Mouse (Mus musculus): Measurements from ENCODE around the gene Nxph3. TPM values are rescaled to one million over a fixed set of nuclear protein-coding genes. Genes with fewer than 3 reads are reported as not detected.

Nxph3 gene
- polyA plus RNA-seq, 1 experiment: not detected

- TF ChIP-seq POLR2A (IDR thresholded peaks at IDR 0.05; ENCODE audit: insufficient read depth, low read depth, low read length) (no peak), CTCF (IDR thresholded peaks at IDR 0.05; ENCODE audit: insufficient read depth, low read depth, low read length) (no peak)
- H3K4me1 ChIP-seq (ENCODE audit: control insufficient read depth, insufficient read depth, low read length): no peaks in the 10 kb centered on the region
- WGBS: 78% methylated on average over 4 of the region's 4 CpGs
- H3K4me3 ChIP-seq (ENCODE audit: insufficient read depth, low read depth, low read length): no peak overlapping the region
- no peak overlapping the region for H3K27ac ChIP-seq (ENCODE audit: insufficient read depth, low read depth, low read length)
Measured at GRCm38 (mm10) chr11:95492256-95492655, 22.1 kb downstream of the Nxph3 start.

- no peak for TF ChIP-seq CTCF (IDR thresholded peaks at IDR 0.05; ENCODE audit: insufficient read depth, low read depth, low read length)
- TF ChIP-seq POLR2A (IDR thresholded peaks at IDR 0.05; ENCODE audit: insufficient read depth, low read depth, low read length): no peak
- no peaks in the 10 kb centered on the region for H3K4me1 ChIP-seq (ENCODE audit: control insufficient read depth, insufficient read depth, low read length)
- WGBS: 88% methylated on average over 14 of the region's 14 CpGs
- no peak overlapping the region for H3K27ac ChIP-seq (ENCODE audit: insufficient read depth, low read depth, low read length)
- H3K4me3 ChIP-seq (ENCODE audit: insufficient read depth, low read depth, low read length): no peak overlapping the region
Measured at GRCm38 (mm10) chr11:95490104-95490503, 24.3 kb downstream of the Nxph3 start.

DNA sequence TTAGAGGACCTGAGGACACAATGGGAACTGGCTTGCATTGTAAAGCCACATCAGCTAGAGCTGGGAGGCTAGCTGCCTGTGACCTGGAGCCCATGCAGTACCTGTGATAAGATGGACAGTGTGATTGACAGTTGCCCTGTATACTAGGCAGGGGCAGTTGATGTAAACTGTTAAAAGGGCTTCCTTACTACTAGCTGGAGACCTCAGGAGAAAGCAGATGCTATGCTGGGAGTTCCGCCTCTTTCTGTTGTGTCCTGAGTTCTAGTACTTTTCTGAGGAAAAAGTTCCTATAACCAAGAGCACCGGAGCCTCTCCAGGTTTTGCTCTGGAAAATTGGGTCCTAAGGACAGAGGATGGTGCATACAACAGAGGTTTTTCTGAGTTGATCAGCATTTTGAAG lies 27.1 kb downstream of the Nxph3 start:
- 98% methylated on average over 2 of the region's 2 CpGs for WGBS
- Histone ChIP-seq H3K4me1 (ENCODE audit: control insufficient read depth, insufficient read depth, low read length) (no peaks in the 10 kb centered on the region), H3K27ac (ENCODE audit: insufficient read depth, low read depth, low read length) (no peak overlapping the region), H3K4me3 (ENCODE audit: insufficient read depth, low read depth, low read length) (no peak overlapping the region)
- TF ChIP-seq POLR2A (IDR thresholded peaks at IDR 0.05; ENCODE audit: insufficient read depth, low read depth, low read length) (no peak), CTCF (IDR thresholded peaks at IDR 0.05; ENCODE audit: insufficient read depth, low read depth, low read length) (no peak)

- TF ChIP-seq CTCF (IDR thresholded peaks at IDR 0.05; ENCODE audit: insufficient read depth, low read depth, low read length): no peak
- no peak for TF ChIP-seq POLR2A (IDR thresholded peaks at IDR 0.05; ENCODE audit: insufficient read depth, low read depth, low read length)
- H3K4me3 ChIP-seq (ENCODE audit: insufficient read depth, low read depth, low read length): no peak overlapping the region
- no peak overlapping the region for H3K27ac ChIP-seq (ENCODE audit: insufficient read depth, low read depth, low read length)
- 95% methylated on average over 18 of the region's 18 CpGs for WGBS
- H3K4me1 ChIP-seq (ENCODE audit: control insufficient read depth, insufficient read depth, low read length): no peaks in the 10 kb centered on the region
Measured at GRCm38 (mm10) chr11:95485634-95486033, 28.7 kb downstream of the Nxph3 start.

DNA sequence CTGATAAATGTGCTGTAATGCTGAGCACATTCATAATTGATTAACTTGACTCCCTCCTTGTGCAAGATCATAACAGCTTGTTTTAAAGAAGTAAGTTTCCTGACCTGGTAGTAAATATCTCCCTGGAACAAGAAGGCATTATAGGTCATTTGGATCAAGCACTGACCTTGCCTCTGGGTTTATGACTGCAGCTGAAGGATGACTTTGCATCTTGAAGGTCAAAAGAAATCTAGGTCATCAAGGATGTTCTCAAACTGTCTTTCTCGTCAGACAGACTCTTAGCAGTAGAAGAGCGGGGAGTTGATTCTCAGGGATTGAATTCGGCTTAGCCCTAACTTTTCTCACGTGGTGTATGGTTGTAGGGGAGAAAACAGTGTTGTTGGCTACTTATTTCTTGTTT lies 33.7 kb downstream of the Nxph3 start:
- Histone ChIP-seq H3K4me3 (ENCODE audit: insufficient read depth, low read depth, low read length) (no peak overlapping the region), H3K4me1 (ENCODE audit: control insufficient read depth, insufficient read depth, low read length) (no peaks in the 10 kb centered on the region), H3K27ac (ENCODE audit: insufficient read depth, low read depth, low read length) (no peak overlapping the region)
- no peak for TF ChIP-seq CTCF (IDR thresholded peaks at IDR 0.05; ENCODE audit: insufficient read depth, low read depth, low read length)
- WGBS: 91% methylated on average over 4 of the region's 4 CpGs

DNA sequence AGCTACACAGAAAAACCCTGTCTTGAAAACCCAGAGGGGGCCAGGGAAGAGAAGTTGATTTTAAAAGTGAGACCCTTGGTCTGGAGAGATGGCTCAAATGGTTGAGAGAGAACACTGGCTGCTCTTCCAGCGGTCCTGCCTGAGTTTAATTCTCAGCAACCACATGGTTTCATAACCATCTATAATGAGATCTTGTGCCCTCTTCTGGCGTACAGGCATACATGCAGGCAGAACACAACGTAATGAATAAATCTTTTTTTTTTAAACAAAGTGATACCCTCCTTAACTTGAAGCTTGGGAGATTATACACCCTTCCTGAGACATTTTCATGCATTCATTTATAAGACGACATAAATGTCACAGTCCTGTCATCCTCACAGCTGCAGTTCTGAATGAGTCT lies 34.9 kb downstream of the Nxph3 start:
- TF ChIP-seq CTCF (IDR thresholded peaks at IDR 0.05; ENCODE audit: insufficient read depth, low read depth, low read length) (no peak), POLR2A (IDR thresholded peaks at IDR 0.05; ENCODE audit: insufficient read depth, low read depth, low read length) (no peak)
- Histone ChIP-seq H3K4me1 (ENCODE audit: control insufficient read depth, insufficient read depth, low read length) (no peaks in the 10 kb centered on the region), H3K4me3 (ENCODE audit: insufficient read depth, low read depth, low read length) (no peak overlapping the region), H3K27ac (ENCODE audit: insufficient read depth, low read depth, low read length) (no peak overlapping the region)
- WGBS: 81% methylated on average over 4 of the region's 4 CpGs

- no peak overlapping the region for H3K4me3 ChIP-seq (ENCODE audit: insufficient read depth, low read depth, low read length)
- WGBS: 74% methylated on average over 7 of the region's 7 CpGs
- no peak overlapping the region for H3K27ac ChIP-seq (ENCODE audit: insufficient read depth, low read depth, low read length)
- TF ChIP-seq CTCF (IDR thresholded peaks at IDR 0.05; ENCODE audit: insufficient read depth, low read depth, low read length) (no peak), POLR2A (IDR thresholded peaks at IDR 0.05; ENCODE audit: insufficient read depth, low read depth, low read length) (no peak)
- no peaks in the 10 kb centered on the region for H3K4me1 ChIP-seq (ENCODE audit: control insufficient read depth, insufficient read depth, low read length)
Measured at GRCm38 (mm10) chr11:95476323-95476722, 38.0 kb downstream of the Nxph3 start.

DNA sequence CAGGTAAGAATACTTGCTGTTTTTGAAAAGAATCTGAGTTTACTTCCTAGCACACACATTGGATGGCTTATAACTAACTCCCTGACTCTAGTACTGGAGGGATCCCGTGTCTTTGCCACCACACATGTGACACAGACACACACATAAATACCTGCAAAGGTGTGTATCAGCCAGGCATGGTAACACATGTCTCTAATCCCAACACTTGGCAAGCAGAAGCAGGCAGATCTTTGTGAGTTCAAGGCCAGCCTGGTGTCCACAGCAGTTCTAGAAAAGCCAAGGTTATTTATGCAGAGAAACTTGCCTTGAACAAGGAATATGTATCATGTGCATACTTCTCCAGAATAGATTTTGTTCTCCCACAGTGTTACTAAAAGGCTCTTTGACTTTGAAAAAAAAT lies 40.9 kb downstream of the Nxph3 start:
- whole genome bisulfite sequencing: 97% methylated on average over 1 of the region's 1 CpGs
- no peak for TF ChIP-seq CTCF (IDR thresholded peaks at IDR 0.05; ENCODE audit: insufficient read depth, low read depth, low read length)
- no peak for TF ChIP-seq POLR2A (IDR thresholded peaks at IDR 0.05; ENCODE audit: insufficient read depth, low read depth, low read length)

DNA sequence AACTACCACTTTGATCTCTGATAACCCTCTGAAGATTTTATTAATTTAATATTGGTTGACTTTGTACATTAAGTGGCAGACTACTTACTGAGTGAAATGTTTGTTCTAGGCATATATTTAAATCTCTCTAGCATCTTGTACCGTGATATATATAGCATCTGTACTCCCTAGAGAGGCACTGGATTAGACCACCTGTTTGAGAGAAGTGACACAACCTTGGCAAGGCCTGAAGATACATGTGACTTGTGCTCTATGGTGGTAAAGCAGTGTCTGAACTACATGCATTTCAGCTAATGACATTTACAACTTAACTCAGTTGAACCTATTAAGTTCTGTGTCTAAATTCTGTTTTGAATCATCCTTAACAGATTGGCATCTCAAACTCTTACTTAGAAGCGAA lies 41.4 kb downstream of the Nxph3 start:
- Histone ChIP-seq H3K4me1 (ENCODE audit: control insufficient read depth, insufficient read depth, low read length) (no peaks in the 10 kb centered on the region), H3K27ac (ENCODE audit: insufficient read depth, low read depth, low read length) (no peak overlapping the region), H3K4me3 (ENCODE audit: insufficient read depth, low read depth, low read length) (no peak overlapping the region)
- TF ChIP-seq POLR2A (IDR thresholded peaks at IDR 0.05; ENCODE audit: insufficient read depth, low read depth, low read length) (no peak), CTCF (IDR thresholded peaks at IDR 0.05; ENCODE audit: insufficient read depth, low read depth, low read length) (no peak)
- WGBS: 66% methylated on average over 2 of the region's 2 CpGs

More for the DNA sequence above, 40.9 kb downstream of the Nxph3 start:
- Histone ChIP-seq H3K27ac (ENCODE audit: insufficient read depth, low read depth, low read length) (no peak overlapping the region), H3K4me3 (ENCODE audit: insufficient read depth, low read depth, low read length) (no peak overlapping the region), H3K4me1 (ENCODE audit: control insufficient read depth, insufficient read depth, low read length) (no peaks in the 10 kb centered on the region)

GRCm38 (mm10) chr11:95467731-95468130 lies 46.6 kb downstream of the Nxph3 start:
- no peaks in the 10 kb centered on the region for H3K4me1 ChIP-seq (ENCODE audit: control insufficient read depth, insufficient read depth, low read length)
- H3K4me3 ChIP-seq (ENCODE audit: insufficient read depth, low read depth, low read length): no peak overlapping the region
- no peak overlapping the region for H3K27ac ChIP-seq (ENCODE audit: insufficient read depth, low read depth, low read length)
- 86% methylated on average over 1 of the region's 1 CpGs for WGBS
- TF ChIP-seq CTCF (IDR thresholded peaks at IDR 0.05; ENCODE audit: insufficient read depth, low read depth, low read length) (no peak), POLR2A (IDR thresholded peaks at IDR 0.05; ENCODE audit: insufficient read depth, low read depth, low read length) (no peak)
